Mouse (Mus musculus) ovary, adult 2 months (tissue): ENCODE data around the gene Mfge8. TPM values are rescaled to one million over a fixed set of nuclear protein-coding genes. Genes with fewer than 3 reads are reported as not detected.

Experiments used
- polyA plus RNA-seq: library from polyadenylated mRNA; depleted of rRNA; stranded (reverse); fragments of >200 nt; gene quantifications from 2 replicates; pipeline ENCODE4 v1.2.3, GENCODE M21; 2012; rRNA removed

Gene Mfge8
- polyA plus RNA-seq = 519 and 535 TPM in 2 replicates

DNA sequence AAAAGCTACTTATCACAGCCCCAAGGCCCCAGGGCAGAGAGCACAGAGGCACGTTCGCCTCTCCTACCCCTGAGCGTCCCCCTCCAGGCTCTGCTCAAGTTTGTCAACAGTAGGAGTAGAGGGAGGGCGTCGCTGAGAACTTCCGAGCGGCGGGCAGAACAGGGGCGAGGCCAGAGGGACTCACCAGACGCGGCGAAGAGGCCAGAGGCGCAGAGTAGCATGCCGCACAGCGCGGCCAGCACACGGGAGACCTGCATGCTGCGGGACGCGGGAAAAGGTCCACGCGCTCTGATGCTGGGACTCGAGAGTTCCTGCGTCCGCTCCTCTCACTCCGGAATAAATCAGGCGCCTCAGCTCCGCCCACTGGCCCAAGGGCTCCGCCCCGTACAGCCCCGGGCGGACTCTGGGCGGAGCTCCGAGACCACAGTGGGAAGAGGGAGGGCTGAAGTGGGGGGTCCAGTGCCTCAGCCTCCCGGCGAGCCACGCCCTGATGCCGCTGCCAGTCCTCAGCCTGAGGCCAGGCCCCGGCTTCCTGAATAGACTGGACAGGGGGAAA, at the start of gene Mfge8:
Mfge8 (minus strand) TSS at position 350 of the 556 bp plus-strand sequence.

GRCm38 (mm10) chr7:79130843-79131444, 17.9 kb downstream of the Mfge8 start, which contains the start of gene Hapln3:
Gene Hapln3 (minus strand): TSS chr7:79131018.

Other genes with a start within 250 kb of the Mfge8 start
- gene Isg20, start 235.6 kb downstream of the Mfge8 start, polyA plus RNA-seq = 101 and 114 TPM in 2 replicates
- 0.63 and 0.88 TPM in 2 replicates for gene Acan, start 95.6 kb downstream of the Mfge8 start, polyA plus RNA-seq
- gene Hapln3, start 18.0 kb downstream of the Mfge8 start, polyA plus RNA-seq = 1.5 and 2.2 TPM in 2 replicates
- gene Abhd2, start 124.1 kb upstream of the Mfge8 start, polyA plus RNA-seq = 43.6 and 55.6 TPM in 2 replicates
- not detected in 2 replicates for gene Rlbp1, start 238.0 kb upstream of the Mfge8 start, polyA plus RNA-seq
- gene Fanci, start 242.9 kb upstream of the Mfge8 start, polyA plus RNA-seq = 1.2 and 3.1 TPM in 2 replicates